Mouse (Mus musculus): ENCODE data around the gene Lce3d.

Gene Lce3d

DNA sequence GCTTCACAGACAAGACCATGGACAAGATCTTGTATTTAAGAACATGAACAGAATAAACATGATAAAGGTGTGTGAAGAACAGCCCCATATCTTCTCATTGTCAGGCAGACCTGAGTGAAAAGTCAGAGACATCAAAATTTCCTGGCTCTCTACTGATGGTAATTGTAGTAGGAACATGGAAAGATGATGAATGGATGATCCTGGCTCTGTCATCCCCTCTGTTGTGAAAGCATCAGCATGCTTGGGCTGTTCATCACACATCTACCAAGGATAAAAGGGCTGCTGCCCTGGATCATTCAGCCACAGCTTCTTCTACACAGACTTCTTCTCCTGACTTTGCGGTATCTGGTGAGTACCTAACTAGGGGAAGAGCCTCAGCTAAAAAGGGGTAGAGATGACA is at the start of gene Lce3d:
Gene Lce3d, plus strand, starts transcription at position 301 of the 400 bp plus-strand sequence.
- DNase-seq, result no peak

DNA sequence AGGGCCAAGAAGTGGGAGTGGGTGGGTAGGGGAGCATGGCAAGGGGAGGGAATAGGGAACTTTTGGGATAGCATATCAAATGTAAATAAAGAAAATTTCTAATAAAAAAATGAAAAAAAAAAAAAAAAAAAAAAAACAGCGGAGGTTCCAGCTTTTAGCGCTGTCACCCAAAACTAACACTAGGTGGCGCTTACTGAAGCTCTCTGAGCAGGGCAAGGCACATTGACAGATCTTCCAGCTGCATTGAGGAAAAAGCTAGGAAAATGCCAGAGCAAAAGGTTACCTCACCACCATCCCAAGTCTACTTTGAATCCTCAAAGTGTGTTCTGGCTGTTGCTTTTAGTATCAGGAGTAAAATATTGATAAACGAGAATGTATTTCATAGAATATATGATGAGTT is 49.6 kb upstream of the Lce3d start:
- DNase-seq, result no peak

DNA sequence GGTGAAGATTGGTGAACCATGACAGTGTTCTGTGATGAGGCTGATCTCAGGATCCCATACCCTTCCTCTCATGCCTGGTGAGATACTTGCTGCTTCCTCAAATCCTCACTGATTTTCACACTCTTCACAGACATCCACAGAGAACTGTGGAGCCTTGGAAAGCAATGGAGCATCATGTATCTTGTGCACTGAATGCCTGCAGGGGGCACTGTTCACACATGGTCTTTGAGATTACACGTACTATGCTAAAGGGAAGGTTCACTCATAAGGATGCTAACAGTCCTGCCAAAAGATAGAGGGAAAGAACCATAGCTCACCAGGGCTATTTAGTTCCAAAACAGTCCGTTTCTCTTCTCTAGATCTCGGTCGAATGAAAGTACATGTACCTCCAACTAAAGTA is 36.8 kb upstream of the Lce3d start:
- DNase-seq, result no peak

DNA sequence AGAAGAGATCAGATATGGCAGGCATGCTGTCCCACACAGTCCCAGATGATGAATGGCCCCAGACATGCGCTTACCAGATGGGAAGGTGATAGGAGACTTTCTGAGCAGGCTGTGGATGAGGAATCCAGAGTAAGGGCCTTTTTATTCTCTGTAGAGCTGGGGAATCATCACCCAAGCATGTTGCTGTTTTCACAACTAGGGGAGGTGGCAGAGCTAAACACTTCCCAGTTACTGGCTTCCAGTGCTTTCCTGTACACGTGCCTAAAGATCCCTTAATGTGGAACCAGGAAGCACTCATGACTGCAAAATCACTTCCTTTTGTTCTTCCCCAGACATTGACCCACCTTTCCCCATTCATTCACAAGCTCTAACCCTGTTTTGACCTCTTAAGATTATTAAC is 31.1 kb upstream of the Lce3d start, which contains the start of gene Lce3a:
Gene Lce3a, minus strand, starts transcription at position 101 of the 400 bp plus-strand sequence.
- no peak for DNase-seq

DNA sequence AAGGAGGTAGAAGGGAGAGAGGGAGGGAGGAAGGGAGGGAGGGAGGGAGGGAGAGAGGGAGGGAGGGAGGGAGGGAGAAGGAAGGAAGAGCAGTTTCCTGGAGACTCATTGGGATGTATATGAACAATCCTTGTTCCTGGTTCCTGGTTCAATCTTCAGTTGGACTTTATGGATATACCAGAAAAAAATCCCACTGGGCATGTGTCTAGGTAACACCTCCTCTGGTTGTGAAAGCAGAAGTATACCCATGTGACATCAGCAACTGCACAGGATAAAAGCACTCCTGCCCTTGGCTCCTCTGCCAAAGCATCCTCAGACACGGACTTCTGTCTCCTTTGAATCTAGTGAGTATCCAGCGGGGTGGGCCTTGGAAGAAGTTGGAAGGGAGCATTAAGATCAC is 24.5 kb upstream of the Lce3d start, which contains the start of gene Lce3b:
Gene Lce3b, plus strand, starts transcription at position 301 of the 400 bp plus-strand sequence.
- DNase-seq, result no peak

DNA sequence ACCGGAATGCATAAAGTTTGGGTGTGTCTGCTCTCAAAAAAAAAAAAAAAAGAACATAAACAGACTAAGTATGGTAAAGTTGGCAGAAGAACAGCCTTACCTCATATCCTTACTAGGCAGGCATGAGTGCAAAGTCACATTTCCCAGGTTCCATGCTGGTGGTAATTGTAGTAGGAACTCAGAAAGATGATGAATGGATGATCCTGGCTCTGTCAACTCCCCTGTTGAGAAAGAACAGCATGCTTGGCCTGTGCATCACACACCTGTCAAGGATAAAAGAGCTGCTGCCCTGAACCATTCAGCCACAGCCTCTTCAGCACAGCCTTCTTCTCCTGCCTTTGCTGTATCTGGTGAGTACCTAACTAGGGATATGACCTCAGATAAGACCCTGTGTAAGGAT is 13.0 kb upstream of the Lce3d start, which contains the start of gene Lce3c:
Gene Lce3c, plus strand, starts transcription at position 301 of the 400 bp plus-strand sequence.
- DNase-seq, result no peak

DNA sequence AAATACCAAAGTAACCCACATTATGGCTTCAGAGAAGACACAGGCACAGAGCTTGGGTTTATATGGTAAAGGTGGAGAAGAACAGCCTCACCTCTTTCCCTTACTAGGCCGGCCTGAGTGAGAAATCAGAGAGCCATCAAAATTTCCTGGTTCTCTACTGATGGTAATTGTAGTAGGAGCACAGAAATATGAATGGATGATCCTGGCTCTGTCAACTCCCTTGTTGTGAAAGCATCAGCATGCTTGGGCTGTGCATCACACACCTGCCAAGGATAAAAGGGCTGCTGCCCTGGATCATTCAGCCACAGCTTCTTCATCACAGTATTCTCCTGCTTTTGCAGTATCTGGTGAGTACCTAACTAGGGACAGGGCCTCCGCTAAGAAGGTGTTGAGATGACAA is 9.6 kb downstream of the Lce3d start, which contains the start of gene Lce3e:
Gene Lce3e, plus strand, starts transcription at position 301 of the 400 bp plus-strand sequence.
- DNase-seq, result no peak

DNA sequence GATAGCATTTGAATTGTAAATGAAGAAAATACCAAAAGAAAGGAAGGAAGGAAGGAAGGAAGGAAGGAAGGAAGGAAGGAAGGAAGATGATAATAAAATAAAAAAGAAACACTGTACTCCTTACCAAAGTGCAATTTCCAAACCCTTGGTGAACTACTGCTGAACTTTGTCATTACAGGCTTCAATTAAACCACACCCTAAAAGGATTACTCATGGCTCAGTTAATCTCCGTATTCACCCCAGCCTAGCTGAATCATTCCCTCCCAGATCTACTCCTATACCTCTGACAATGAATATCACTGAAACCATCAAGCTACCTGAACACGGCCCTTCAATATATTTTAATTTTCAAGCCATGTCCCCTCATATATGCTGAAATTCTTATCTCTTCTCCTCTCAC is 21.3 kb downstream of the Lce3d start:
- DNase-seq, result no peak

DNA sequence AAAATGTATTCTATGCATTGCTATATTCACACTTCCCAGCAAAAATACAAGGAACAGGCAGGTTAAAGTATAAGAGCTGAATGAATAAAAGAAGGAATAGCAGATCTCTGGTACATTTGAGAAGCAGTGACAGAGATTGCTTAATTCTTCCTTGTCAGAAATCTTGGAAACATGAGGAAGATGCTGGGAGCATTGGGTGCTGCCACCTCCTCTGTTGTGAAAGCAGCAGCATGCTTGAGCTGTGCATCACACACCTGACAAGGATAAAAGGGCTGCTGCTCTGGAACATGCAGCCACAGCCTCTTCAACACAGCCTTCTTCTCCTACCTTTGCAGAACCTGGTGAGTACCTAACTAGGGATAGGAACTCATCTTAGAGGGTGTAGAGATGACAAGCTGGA is 34.7 kb downstream of the Lce3d start, which contains the start of gene Lce3f:
Gene Lce3f, plus strand, starts transcription at position 301 of the 400 bp plus-strand sequence.
- no peak for DNase-seq

DNA sequence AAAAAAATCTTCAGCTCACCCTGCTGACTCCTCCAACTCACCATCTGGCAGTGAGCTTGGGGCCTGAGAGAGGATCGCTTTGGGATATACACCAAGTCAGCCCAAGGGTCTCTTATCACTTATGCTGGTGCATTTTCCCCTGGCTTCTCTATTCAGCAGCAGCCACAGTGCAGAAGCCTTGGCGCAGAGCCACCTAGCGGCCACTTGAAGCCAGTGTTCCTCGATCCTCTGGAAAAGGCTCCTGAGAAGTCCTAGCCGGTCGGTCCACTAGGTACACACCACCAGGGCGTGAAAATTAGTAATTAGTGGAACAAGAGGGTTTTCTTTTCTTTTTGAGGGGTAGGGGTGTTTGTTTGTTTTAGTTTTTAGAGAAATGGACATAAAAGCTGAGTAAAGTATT is 41.5 kb downstream of the Lce3d start:
- DNase-seq, result peak; percentile 73

DNA sequence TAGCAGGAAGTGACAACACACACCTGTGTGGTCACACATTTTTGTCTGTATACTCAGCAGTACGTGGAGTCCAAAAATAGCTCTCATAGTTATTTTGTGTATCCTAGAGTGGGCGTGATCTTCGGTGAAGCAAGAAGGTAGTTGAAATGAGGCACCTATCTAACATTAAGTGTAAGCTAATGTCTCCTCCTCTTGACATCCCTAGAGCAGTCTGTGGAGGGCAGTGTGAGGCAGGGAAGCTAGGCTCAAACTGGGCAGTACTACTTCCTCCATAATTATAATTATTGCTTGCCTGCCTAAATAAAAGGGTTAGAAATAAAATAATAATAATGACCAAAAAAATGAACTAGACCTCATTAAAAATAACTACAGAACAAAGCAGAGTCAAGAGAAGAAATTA is 43.4 kb downstream of the Lce3d start:
- DNase-seq, result no peak

DNA sequence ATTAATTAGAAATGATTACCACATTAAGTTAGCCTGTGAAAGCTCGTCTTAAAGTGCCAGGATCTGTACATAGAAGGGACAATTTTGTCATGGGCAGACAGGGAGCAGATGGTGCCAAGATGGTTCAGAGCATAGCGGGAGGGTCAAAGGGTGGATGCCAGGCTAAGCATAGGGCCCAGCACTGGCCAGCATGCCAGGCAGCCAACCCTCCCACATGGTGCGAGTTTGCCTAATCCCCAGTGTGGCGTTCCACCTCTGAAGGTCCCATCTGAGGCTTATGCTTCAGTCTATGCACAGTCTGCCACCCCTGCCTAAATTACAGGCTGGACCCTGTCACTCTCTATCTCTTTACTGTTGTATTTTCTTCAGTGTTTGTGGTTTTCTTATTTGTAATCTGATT is 45.7 kb downstream of the Lce3d start:
- DNase-seq, result no peak
